Mouse (Mus musculus): ENCODE results near the gene Cdk5. TPM values are rescaled to one million over a fixed set of nuclear protein-coding genes. Genes with fewer than 3 reads are reported as not detected.

The Cdk5 gene
- polyA plus RNA-seq, 1 experiment from 2014 or later = 35.5 TPM

GRCm38 (mm10) chr5:24453283-24453984 is 30.1 kb upstream of the Cdk5 start:
- H3K9ac ChIP-seq = peak overlapping the region; percentile 89
- H3K27ac ChIP-seq (ENCODE audit: low read depth) = peak overlapping the region; percentile 24; the same call in 1 of the 2 replicates
- H3K4me1 ChIP-seq (ENCODE audit: insufficient read depth) = peaks cover 25% of the 10 kb centered on the region
- DNase-seq (no peak), ATAC-seq (ENCODE audit: insufficient read depth) (no peak)
- no peaks in the 10 kb centered on the region for H3K9me3 ChIP-seq (ENCODE audit: low read depth, low read length)
- peak overlapping the region; percentile 80 for H3K4me3 ChIP-seq (ENCODE audit: low read depth, low read length)
- H3K27me3 ChIP-seq (ENCODE audit: insufficient read depth, low read length) = no peaks in the 10 kb centered on the region
- TF ChIP-seq CTCF (IDR thresholded peaks at IDR 0.05; ENCODE audit: low read depth) = no peak
- peak overlapping the region; percentile 96 for H3K4me2 ChIP-seq
- WGBS = 7% methylated on average over 5 of the region's 5 CpGs
- no peaks in the 10 kb centered on the region for H3K36me3 ChIP-seq (ENCODE audit: insufficient read depth)

GRCm38 (mm10) chr5:24452691-24453233 is 29.4 kb upstream of the Cdk5 start:
- Histone ChIP-seq H3K4me3 (ENCODE audit: low read depth, low read length) (peak overlapping the region; percentile 80), H3K4me1 (ENCODE audit: insufficient read depth) (peaks cover 25% of the 10 kb centered on the region), H3K4me2 (peak overlapping the region; percentile 96), H3K36me3 (ENCODE audit: insufficient read depth) (no peaks in the 10 kb centered on the region), H3K27me3 (ENCODE audit: insufficient read depth, low read length) (no peaks in the 10 kb centered on the region), H3K9me3 (ENCODE audit: low read depth, low read length) (no peaks in the 10 kb centered on the region), H3K27ac (ENCODE audit: low read depth) (peak overlapping the region; percentile 78), H3K9ac (peak overlapping the region; percentile 89)
- WGBS = under 1% methylated on average over 29 of the region's 29 CpGs
- TF ChIP-seq CTCF (IDR thresholded peaks at IDR 0.05; ENCODE audit: low read depth) = no peak
- no peak for ATAC-seq (ENCODE audit: insufficient read depth)
- peak; percentile 44 for DNase-seq

GRCm38 (mm10) chr5:24452030-24452690 is 28.8 kb upstream of the Cdk5 start, which contains the start of gene Agap3:
Agap3 (plus strand) TSS chr5:24452177.
- Histone ChIP-seq H3K9ac (peak within 1 kb of the TSS; percentile 89), H3K4me2 (peak within 1 kb of the TSS; percentile 96), H3K9me3 (ENCODE audit: low read depth, low read length) (no peaks in the 10 kb centered on the region), H3K4me1 (ENCODE audit: insufficient read depth) (peaks cover 25% of the 10 kb centered on the region), H3K27ac (ENCODE audit: low read depth) (peak within 1 kb of the TSS; percentile 78), H3K36me3 (ENCODE audit: insufficient read depth) (no peaks in the 10 kb centered on the region), H3K4me3 (ENCODE audit: low read depth, low read length) (peak within 1 kb of the TSS; percentile 80), H3K27me3 (ENCODE audit: insufficient read depth, low read length) (no peaks in the 10 kb centered on the region)
- WGBS = under 1% methylated on average over 59 of the region's 85 CpGs
- TF ChIP-seq CTCF (IDR thresholded peaks at IDR 0.05; ENCODE audit: low read depth) = no peak
- ATAC-seq (ENCODE audit: insufficient read depth) = 0 out of 2 replicates have a peak, but pooled peaks have one; percentile 1
- DNase-seq = peak; percentile 58

GRCm38 (mm10) chr5:24451264-24452029 is 28.1 kb upstream of the Cdk5 start:
- no peaks in the 10 kb centered on the region for H3K9me3 ChIP-seq (ENCODE audit: low read depth, low read length)
- no peaks in the 10 kb centered on the region for H3K36me3 ChIP-seq (ENCODE audit: insufficient read depth)
- ATAC-seq (ENCODE audit: insufficient read depth) = peak; percentile 82
- 3% methylated on average over 41 of the region's 66 CpGs for WGBS
- H3K4me1 ChIP-seq (ENCODE audit: insufficient read depth) = peaks cover 25% of the 10 kb centered on the region
- no peaks in the 10 kb centered on the region for H3K27me3 ChIP-seq (ENCODE audit: insufficient read depth, low read length)
- DNase-seq = peak; percentile 93
- H3K4me2 ChIP-seq = peak overlapping the region; percentile 96
- peak overlapping the region; percentile 89 for H3K9ac ChIP-seq
- peak overlapping the region; percentile 78 for H3K27ac ChIP-seq (ENCODE audit: low read depth)
- TF ChIP-seq CTCF (IDR thresholded peaks at IDR 0.05; ENCODE audit: low read depth) = no peak
- H3K4me3 ChIP-seq (ENCODE audit: low read depth, low read length) = peak overlapping the region; percentile 80

GRCm38 (mm10) chr5:24447624-24448298 is 24.4 kb upstream of the Cdk5 start, which contains the start of gene Tmub1:
Tmub1 (minus strand) TSS chr5:24447854.
- no peak within 1 kb of the TSS for H3K27ac ChIP-seq (ENCODE audit: low read depth)
- H3K27me3 ChIP-seq (ENCODE audit: insufficient read depth, low read length) = no peaks in the 10 kb centered on the region
- H3K4me1 ChIP-seq (ENCODE audit: insufficient read depth) = peaks cover 20% of the 10 kb centered on the region
- H3K36me3 ChIP-seq (ENCODE audit: insufficient read depth) = peaks cover 8% of the 10 kb centered on the region
- 1% methylated on average over 34 of the region's 34 CpGs for WGBS
- DNase-seq (peak; percentile 77), ATAC-seq (ENCODE audit: insufficient read depth) (peak; percentile 39)
- TF ChIP-seq CTCF (IDR thresholded peaks at IDR 0.05; ENCODE audit: low read depth) = no peak
- H3K4me2 ChIP-seq = peak within 1 kb of the TSS; percentile 74
- H3K9me3 ChIP-seq (ENCODE audit: low read depth, low read length) = no peaks in the 10 kb centered on the region
- peak within 1 kb of the TSS; percentile 46 for H3K9ac ChIP-seq
- H3K4me3 ChIP-seq (ENCODE audit: low read depth, low read length) = peak within 1 kb of the TSS; percentile 57

GRCm38 (mm10) chr5:24446630-24447029 is 23.3 kb upstream of the Cdk5 start:
- no peak overlapping the region for H3K4me3 ChIP-seq (ENCODE audit: low read depth, low read length)
- TF ChIP-seq CTCF (IDR thresholded peaks at IDR 0.05; ENCODE audit: low read depth) = no peak
- no peak for ATAC-seq (ENCODE audit: insufficient read depth)
- H3K4me2 ChIP-seq = peak overlapping the region; percentile 74; the same call in 1 of the 2 replicates
- peaks cover 20% of the 10 kb centered on the region for H3K4me1 ChIP-seq (ENCODE audit: insufficient read depth)
- no peaks in the 10 kb centered on the region for H3K27me3 ChIP-seq (ENCODE audit: insufficient read depth, low read length)
- H3K9ac ChIP-seq = no peak overlapping the region
- H3K9me3 ChIP-seq (ENCODE audit: low read depth, low read length) = no peaks in the 10 kb centered on the region
- DNase-seq = no peak
- no peak overlapping the region for H3K27ac ChIP-seq (ENCODE audit: low read depth)
- H3K36me3 ChIP-seq (ENCODE audit: insufficient read depth) = peaks cover 18% of the 10 kb centered on the region
- WGBS = 85% methylated on average over 7 of the region's 7 CpGs

Data from lung, embryonic 14.5 days (tissue).